Mouse (Mus musculus) frontal cortex, postnatal 25 days (tissue): ENCODE measurements around the gene Umad1.

Source experiments
- DNase-seq, 2 experiments: peaks; one replicate each; pipeline ENCODE4 v3.0.0; 2022; ENCODE audit warnings: low spot score in 2 of 2

The Umad1 gene

GRCm38 (mm10) chr6:8416802-8417569, 157.9 kb downstream of the Umad1 start:
- DNase-seq = no peak

GRCm38 (mm10) chr6:8419485-8420186, 160.5 kb downstream of the Umad1 start:
- no peak for DNase-seq

- no peak for DNase-seq
Measured at GRCm38 (mm10) chr6:8420187-8420503, 161.1 kb downstream of the Umad1 start.

DNA sequence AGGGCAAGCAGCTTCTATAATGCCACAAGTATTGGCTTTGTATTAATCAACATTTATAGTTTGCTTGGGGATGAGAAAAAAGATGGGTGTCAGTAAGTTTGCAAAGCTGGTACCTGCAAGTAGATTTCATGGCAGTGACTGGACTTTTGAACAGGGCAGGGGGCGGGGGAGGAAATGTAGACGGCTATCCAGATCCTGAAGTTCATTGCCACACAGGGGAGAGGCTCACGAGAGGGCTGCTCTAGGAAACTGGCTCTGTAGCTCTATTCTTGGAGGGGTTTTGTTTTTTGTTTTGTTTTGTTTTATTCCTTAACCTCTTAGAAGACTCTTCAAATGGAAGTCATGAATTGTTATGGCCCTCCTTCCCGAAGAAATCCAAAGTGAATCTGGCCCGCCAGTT, 162.3 kb downstream of the Umad1 start:
- no peak for DNase-seq

- no peak for DNase-seq
Measured at GRCm38 (mm10) chr6:8421959-8422581, 163.0 kb downstream of the Umad1 start.

GRCm38 (mm10) chr6:8423142-8423541, 164.1 kb downstream of the Umad1 start:
- DNase-seq = no peak

- no peak for DNase-seq
Measured at GRCm38 (mm10) chr6:8427692-8428091, 168.6 kb downstream of the Umad1 start.

GRCm38 (mm10) chr6:8430610-8431234, 171.6 kb downstream of the Umad1 start:
- no peak for DNase-seq

- no peak for DNase-seq
Measured at GRCm38 (mm10) chr6:8433179-8433578, 174.1 kb downstream of the Umad1 start.

DNA sequence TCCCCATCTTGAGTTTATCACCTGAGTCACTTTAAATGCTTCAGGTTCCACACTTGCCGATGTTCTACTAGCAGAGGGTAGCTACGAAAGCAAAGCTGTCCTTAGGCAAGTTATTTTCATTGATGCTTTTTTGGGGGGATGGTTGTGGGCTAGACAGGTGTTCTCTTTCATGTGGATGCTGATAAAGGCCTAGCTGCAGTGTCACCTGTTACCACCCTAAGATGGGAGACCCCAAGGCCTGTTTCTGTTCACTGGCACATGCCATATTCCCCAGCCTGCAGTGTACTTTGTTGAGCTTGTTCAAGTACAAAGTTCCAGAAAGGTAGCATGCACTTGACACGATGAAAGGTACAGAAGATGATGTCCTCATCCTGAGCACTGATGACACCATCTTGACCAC, 178.8 kb downstream of the Umad1 start:
- no peak for DNase-seq

DNA sequence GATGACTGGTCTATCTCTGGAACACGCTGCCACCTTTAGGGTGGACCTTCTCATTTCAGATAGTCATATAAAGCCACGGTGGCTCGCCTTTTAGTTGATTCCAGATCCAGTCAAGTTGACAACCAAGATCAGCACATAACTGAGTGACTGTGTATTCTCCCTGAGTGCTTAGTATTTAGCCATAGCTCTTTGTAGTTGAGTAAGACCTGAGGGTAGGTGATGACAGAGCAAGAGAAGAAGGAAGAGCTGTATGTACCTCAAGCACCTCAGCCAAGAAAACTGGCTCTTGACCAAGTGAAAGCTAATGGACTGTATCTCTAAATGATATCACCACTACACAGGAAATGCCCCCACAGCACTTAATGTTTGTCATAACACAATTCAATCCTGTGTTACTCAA, 182.7 kb downstream of the Umad1 start:
- DNase-seq = no peak

DNA sequence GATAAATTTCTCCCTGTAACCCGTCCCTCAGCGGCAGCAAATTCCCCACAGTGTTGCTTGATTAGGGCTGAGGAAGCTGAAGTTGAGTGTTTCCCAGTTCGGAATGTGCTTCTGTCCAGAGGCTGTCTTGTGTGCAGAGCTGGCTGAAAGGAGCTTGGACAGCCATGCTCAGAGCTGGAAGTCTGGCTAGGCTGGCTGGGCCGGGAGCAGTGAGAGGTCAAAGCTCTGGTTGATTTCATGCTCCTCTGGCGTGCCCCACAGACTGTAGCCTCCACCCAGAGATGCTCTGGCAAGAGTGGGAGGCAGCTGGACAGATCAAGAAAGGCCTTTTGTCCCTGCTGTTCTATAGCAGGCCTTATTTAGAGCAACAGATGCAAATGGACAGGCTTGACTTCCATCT, 187.7 kb downstream of the Umad1 start:
- DNase-seq = no peak

GRCm38 (mm10) chr6:8455599-8455998, 196.5 kb downstream of the Umad1 start:
- DNase-seq = no peak

DNA sequence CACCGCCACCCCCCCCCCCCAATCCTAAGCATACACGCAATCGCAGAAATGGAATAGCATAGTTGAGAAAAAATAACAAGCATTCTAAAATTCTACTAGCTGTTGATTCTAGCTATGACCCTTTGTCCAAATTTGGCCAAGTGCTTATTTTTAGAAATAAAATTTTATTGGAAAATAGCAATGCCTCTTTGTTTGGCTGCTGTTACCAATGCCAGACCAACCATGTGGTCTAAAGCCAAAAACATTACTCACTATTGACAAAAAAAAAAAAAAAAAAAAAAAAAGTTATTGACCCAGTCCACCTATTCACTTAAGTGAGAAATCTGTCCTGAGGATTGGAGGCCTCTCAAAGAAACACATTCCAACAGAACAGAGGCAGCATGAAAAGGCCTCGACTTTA, 199.5 kb downstream of the Umad1 start:
- DNase-seq = no peak

- DNase-seq = no peak
Measured at GRCm38 (mm10) chr6:8462447-8462846, 203.4 kb downstream of the Umad1 start.

DNA sequence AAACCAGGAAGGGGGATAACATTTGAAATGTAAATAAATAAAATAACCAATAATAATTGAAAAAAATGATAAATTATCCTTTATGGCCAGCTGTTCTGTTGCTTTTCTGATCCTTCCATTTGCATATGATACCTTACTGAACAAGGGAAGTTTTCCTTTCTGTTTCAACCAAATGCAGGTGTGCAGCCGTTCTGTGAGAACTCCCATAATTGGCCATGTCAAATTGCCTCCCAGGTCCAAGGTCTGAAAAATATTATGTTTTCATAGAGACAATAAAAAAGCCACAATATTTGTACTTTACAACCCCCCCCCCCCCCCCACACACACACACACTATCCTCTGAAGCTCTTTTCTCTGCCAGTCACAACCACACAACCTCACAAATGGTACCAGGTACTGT, 206.3 kb downstream of the Umad1 start:
- no peak for DNase-seq

DNA sequence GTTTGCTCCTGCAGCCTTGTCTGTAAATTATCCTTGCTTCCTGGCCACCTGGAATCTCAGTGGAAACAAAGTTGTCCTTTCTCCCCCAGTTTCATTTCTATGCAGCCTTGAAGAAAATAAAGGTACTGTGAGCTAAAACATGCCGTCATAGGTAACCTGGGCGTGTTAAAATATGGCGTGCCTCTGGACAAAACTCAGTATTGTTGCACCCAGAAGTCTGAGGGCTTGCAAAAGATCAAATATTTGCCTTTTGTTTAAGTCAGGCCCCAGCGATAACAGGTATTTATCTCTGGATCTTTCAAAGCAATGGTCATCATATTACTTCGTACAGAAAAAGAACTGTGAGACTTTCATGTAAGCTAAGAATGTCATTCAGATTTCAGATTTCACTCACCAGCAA, 206.9 kb downstream of the Umad1 start:
- DNase-seq = no peak

DNA sequence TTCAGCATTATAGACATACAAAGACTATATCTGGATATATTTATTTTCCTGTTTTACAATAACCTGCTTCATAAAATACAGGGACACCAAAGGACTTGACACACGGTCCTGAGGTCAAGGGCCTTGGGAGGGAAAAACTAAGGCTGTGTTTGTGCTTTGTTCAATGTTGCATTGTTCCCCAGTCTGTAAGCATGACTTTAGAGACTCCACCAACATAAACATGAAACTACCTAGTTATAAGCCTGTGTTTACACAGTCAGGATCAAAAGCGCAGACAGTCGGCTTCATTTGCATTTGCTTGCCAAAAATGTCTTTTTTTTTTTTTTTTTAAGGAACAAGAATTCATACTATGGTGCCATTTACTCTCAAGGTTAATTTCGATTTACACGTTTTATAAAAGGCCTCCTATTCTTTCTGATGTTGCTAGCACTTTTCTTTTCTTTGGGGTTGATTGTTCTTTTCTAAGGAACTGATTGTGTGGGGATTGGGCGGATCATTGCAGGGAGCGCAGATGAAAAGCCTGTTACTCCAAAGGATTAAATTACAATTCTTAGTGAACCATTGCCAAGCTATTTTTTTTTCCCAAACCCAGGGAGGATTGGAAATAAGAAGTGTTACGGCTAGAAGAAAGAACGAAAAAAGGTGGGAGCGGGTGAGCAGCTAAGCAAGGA, 208.7 kb downstream of the Umad1 start:
- no peak for DNase-seq

DNA sequence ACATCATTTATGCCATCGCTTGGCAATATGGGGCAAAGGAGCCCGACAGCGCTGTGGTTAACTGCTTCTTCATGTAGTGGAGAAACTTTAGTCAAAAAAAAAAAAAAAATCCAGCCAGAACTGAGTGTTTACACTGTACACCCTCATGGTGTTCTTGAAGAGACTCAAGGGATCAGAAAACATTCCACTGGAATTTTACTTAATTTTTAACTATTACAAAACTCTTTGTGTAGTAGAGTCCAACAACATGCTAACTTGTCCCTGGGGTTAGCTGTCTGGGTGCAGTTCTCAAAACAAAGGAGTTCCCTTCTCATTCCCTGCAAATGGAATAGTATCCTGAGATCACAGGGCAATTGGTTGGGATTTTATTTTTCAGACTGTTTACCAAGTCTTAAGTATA, 210.8 kb downstream of the Umad1 start:
- no peak for DNase-seq

DNA sequence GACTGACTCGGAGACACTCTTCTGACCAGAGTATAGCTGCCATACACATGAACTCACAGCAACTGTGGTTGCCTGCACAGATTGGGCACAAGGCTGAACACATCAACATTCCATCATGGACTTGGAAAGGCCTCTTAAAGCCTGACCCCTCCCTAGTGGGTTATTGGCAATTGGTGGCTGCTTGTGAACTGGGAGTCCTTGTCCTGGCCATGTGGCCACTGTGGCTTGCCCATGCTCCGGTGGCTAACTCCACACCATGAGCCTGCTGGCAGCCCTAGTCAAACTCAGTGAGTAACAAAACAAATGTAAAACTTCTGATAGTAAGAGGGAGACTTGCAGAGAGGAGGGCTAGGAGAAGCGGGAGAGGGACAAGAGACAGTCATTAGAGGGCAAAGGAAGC, 213.0 kb downstream of the Umad1 start:
- DNase-seq = no peak

- DNase-seq = no peak
Measured at GRCm38 (mm10) chr6:8472915-8473314, 213.8 kb downstream of the Umad1 start.

DNA sequence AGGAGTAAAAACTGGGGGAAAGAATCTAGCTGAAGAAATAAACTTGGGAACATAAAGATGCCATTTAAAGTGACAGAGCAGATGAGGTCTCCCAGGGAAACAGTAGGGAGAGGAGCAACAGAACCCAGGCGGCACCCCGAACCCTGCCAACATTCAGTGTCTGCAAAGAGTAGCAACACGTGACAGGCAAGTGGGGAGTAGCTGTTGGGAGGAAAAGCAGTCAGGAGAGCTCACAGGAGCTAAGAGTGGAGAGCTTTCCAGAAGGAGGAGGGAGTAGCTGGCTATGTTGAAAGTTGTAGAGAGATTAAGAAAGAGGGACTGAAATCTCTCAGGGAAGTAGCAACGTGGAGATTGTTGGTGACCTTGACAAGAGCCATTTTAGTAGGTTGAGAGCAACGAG, 214.4 kb downstream of the Umad1 start:
- no peak for DNase-seq
